Mouse (Mus musculus): ENCODE data around the gene P2ry6.

DNA sequence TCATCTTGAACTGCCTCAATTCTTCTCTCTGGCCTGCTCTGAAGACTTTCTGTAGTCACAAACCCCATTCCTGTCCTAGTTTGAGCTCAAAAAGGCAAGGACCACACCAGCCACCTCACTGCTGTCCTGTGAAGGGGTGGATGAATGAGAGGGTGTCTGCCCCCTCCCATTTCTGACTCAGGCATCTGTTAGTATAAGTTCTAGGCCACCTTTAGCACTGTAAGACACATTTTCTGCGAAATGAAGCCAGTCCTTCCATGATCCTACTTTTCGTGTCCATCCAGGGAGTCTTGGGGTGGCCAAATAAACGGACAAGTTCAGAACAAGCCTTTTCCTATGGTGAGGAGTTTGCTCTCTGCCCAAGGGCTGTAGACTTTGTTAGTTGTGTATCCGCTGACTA lies 38.1 kb upstream of the P2ry6 start, which contains the start of gene P2ry2:
- TF ChIP-seq POLR2A (IDR thresholded peaks at IDR 0.05; ENCODE audit: borderline replicate concordance, low read depth, low read length) (no peak), CTCF (IDR thresholded peaks at IDR 0.05; ENCODE audit: low read depth, low read length) (no peak)

All from bone marrow macrophage, adult 2 months (primary cell).